In genomic region chr2:5137500-5138286, GRCm38 (mm10) we compare ENCODE assay signal across 8 mouse cellular contexts. TPM values are rescaled to one million over a fixed set of nuclear protein-coding genes. Genes with fewer than 3 reads are reported as not detected.
DNase-seq lines count a peak whose midpoint lies in the region; ATAC-seq and TF ChIP-seq lines count a peak whose summit lies in the region.

Gene Ccdc3 (plus strand): TSS chr2:5137776.

- peak within 1 kb of the TSS; percentile 82 for H3K4me2 ChIP-seq in embryonic facial prominence, embryonic 15.5 days (replicated peaks)
- H3K4me2 ChIP-seq in stomach, postnatal 0 days (replicated peaks; ENCODE audit: low read depth), result peak within 1 kb of the TSS; percentile 77

- WGBS in spleen, adult 2 months, result 3% methylated on average over 78 of the region's 78 CpGs
- under 1% methylated on average over 78 of the region's 78 CpGs for WGBS in embryonic facial prominence, embryonic 15.5 days
- under 1% methylated on average over 78 of the region's 78 CpGs for WGBS in stomach, postnatal 0 days

- TF ChIP-seq EP300 in stomach, postnatal 0 days (optimal IDR thresholded peaks at IDR 0.05), result no peak

- peaks cover 7% of the 10 kb centered on the region for H3K27me3 ChIP-seq in spleen, adult 2 months (ENCODE audit: control insufficient read depth, insufficient read depth, low read length)
- H3K27me3 ChIP-seq in embryonic facial prominence, embryonic 15.5 days, result peaks cover 13% of the 10 kb centered on the region
- no peaks in the 10 kb centered on the region for H3K27me3 ChIP-seq in stomach, postnatal 0 days (ENCODE audit: control insufficient read depth, insufficient read depth, low read length)

- intact Hi-C loops in heart, postnatal 14 days (cut with DNase I), result no loop called here

- H3K36me3 ChIP-seq in spleen, adult 2 months (ENCODE audit: control insufficient read depth, insufficient read depth, low read length), result no peaks in the 10 kb centered on the region
- H3K36me3 ChIP-seq in embryonic facial prominence, embryonic 15.5 days, result no peaks in the 10 kb centered on the region
- no peaks in the 10 kb centered on the region for H3K36me3 ChIP-seq in stomach, postnatal 0 days (ENCODE audit: control insufficient read depth, insufficient read depth, low read length)

- no peak within 1 kb of the TSS for H3K27ac ChIP-seq in spleen, adult 2 months (ENCODE audit: insufficient read depth, low read length)
- H3K27ac ChIP-seq in embryonic facial prominence, embryonic 15.5 days (replicated peaks), result peak within 1 kb of the TSS; percentile 56; the same call in 1 of the 2 replicates
- H3K27ac ChIP-seq in stomach, postnatal 0 days (replicated peaks), result no peak within 1 kb of the TSS; the same call in 1 of the 2 replicates

- no peak for TF ChIP-seq CTCF in spleen, adult 2 months (IDR thresholded peaks at IDR 0.05; ENCODE audit: extremely low read depth, insufficient read depth, insufficient read length, insufficient replicate concordance)
- no peak for TF ChIP-seq CTCF in stomach, postnatal 0 days (IDR thresholded peaks at IDR 0.05; ENCODE audit: low read depth)

- peaks cover 3% of the 10 kb centered on the region; the same call in 1 of the 2 replicates for H3K4me1 ChIP-seq in spleen, adult 2 months (ENCODE audit: control insufficient read depth, insufficient read depth, insufficient read length)
- peaks cover 17% of the 10 kb centered on the region for H3K4me1 ChIP-seq in embryonic facial prominence, embryonic 15.5 days
- H3K4me1 ChIP-seq in stomach, postnatal 0 days (replicated peaks; ENCODE audit: control insufficient read depth, insufficient read depth), result no peaks in the 10 kb centered on the region

- no peak for DNase-seq in spleen, adult 2 months (ENCODE audit: low read depth in 1 of 2, low spot score in 2 of 2)
- DNase-seq in spleen, adult 12 weeks (ENCODE audit: low spot score), result no peak
- peak; percentile 40 to 49 for DNase-seq in heart, postnatal 14 days
- peak; percentile 26 to 37 for DNase-seq in layer of hippocampus, postnatal 10 days (ENCODE audit: low spot score in 2 of 2)
- peak; percentile 7 for DNase-seq in lung, postnatal 36 days
- DNase-seq in stomach, postnatal 0 days (ENCODE audit: low spot score), result peak; percentile 46
- DNase-seq in spleen, adult 18-20 months, result no peak

- no peaks in the 10 kb centered on the region for H3K9me3 ChIP-seq in embryonic facial prominence, embryonic 15.5 days (replicated peaks)
- H3K9me3 ChIP-seq in stomach, postnatal 0 days (ENCODE audit: control insufficient read depth, low read length), result no peaks in the 10 kb centered on the region

- H3K9ac ChIP-seq in embryonic facial prominence, embryonic 15.5 days, result peak within 1 kb of the TSS; percentile 39
- H3K9ac ChIP-seq in stomach, postnatal 0 days (ENCODE audit: low read length), result peak within 1 kb of the TSS; percentile 74

- TF ChIP-seq POLR2A in spleen, adult 2 months (IDR thresholded peaks at IDR 0.05; ENCODE audit: low read depth, low read length), result no peak

- ATAC-seq in embryonic facial prominence, embryonic 15.5 days (ENCODE audit: insufficient number of reproducible peaks, low FRiP score, low TSS enrichment, low read depth), result peak; percentile 60
- ATAC-seq in stomach, postnatal 0 days (ENCODE audit: low FRiP score, low TSS enrichment), result peak; percentile 66

- H3K4me3 ChIP-seq in spleen, adult 2 months (ENCODE audit: extremely low read depth, insufficient read depth, insufficient read length), result peak within 1 kb of the TSS; percentile 17; the same call in 1 of the 2 replicates
- H3K4me3 ChIP-seq in embryonic facial prominence, embryonic 15.5 days (replicated peaks), result peak within 1 kb of the TSS; percentile 61
- peak within 1 kb of the TSS; percentile 58 for H3K4me3 ChIP-seq in stomach, postnatal 0 days (ENCODE audit: low read depth, low read length)

RNA-seq across cellular contexts. Expression of gene Ccdc3, which starts in this region (rescaled TPM):
- polyA plus RNA-seq in spleen, adult 2 months (2012; rRNA removed), result 0.96 and 1.1 TPM in 2 replicates
- polyA plus RNA-seq in embryonic facial prominence, embryonic 15.5 days (2015; fragmentation: Nextera tagmentation; extraction: Ambion mirVana), result 57.3 and 60.1 TPM in 2 replicates
- 1 to 10 TPM; 5.2 to 6.0 TPM for total RNA-seq in heart, postnatal 14 days (2021)
- 10 to 100 TPM in 1 of 2 experiments, 1 to 10 TPM in 1; 9.8 to 10.5 TPM for total RNA-seq in layer of hippocampus, postnatal 10 days (2021)
- 24.4 and 32.1 TPM in 2 replicates for polyA plus RNA-seq in stomach, postnatal 0 days (2015; fragmentation: Nextera tagmentation; extraction: Ambion mirVana)

Comparison
In these comparisons a context has a peak if more than half of its experiments do, and no peak if none do; other contexts are left out.
1. RNA of gene Ccdc3 (polyA plus RNA-seq): 57.3 to 60.1 TPM in embryonic facial prominence, embryonic 15.5 days and 24.4 to 32.1 TPM in stomach, postnatal 0 days; 0.96 to 1.1 TPM in spleen, adult 2 months; every median in the first group is over 10 times any median in the second.
2. DNase-seq: peak in heart, postnatal 14 days (2 of 2), layer of hippocampus, postnatal 10 days (2 of 2), lung, postnatal 36 days (single experiment) and stomach, postnatal 0 days (single experiment); none in spleen, adult 2 months (0 of 2), spleen, adult 12 weeks (single experiment) and spleen, adult 18-20 months (0 of 2).
3. Peak in every context shown above with its lines, with median percentiles within 50 percentile points of each other: H3K4me3 ChIP-seq.